Mouse (Mus musculus) heart, adult 2 months (tissue): ENCODE data around the gene Apobec2.

Experiments
- CTCF ChIP-seq: fragments of 200-600 bp; IDR thresholded peaks from 2 replicates; pipeline ENCODE4 v1.8.1; 2022; ENCODE audit warnings: antibody characterized with exemption, mild to moderate bottlenecking, moderate library complexity
- EP300 ChIP-seq: fragments of 200-500 bp; IDR thresholded peaks from 2 replicates; pipeline ENCODE4 v1.6.1; 2011; ENCODE audit warnings: low read depth, low read length, control low read depth; ENCODE audit not compliant: insufficient read depth
- POLR2A ChIP-seq: fragments of 200-500 bp; IDR thresholded peaks from 2 replicates; pipeline ENCODE4 v1.6.1; 2011; ENCODE audit warnings: mild to moderate bottlenecking, low read depth, low read length, control low read depth; ENCODE audit not compliant: insufficient read depth

- TF ChIP-seq POLR2A (no peak), EP300 (no peak), CTCF (no peak)
Observed at GRCm38 (mm10) chr17:48479952-48480351, 47.2 kb upstream of the Apobec2 start.
